Mouse (Mus musculus) induced T-regulatory cell, adult 2 months (primary cell): Measurements from ENCODE around the gene Lyzl6.

ENCODE experiments used
- DNase-seq: peaks from one replicate; pipeline ENCODE4 v3.0.0-alpha.2; 2012; ENCODE audit warnings: low read depth

The Lyzl6 gene

DNA sequence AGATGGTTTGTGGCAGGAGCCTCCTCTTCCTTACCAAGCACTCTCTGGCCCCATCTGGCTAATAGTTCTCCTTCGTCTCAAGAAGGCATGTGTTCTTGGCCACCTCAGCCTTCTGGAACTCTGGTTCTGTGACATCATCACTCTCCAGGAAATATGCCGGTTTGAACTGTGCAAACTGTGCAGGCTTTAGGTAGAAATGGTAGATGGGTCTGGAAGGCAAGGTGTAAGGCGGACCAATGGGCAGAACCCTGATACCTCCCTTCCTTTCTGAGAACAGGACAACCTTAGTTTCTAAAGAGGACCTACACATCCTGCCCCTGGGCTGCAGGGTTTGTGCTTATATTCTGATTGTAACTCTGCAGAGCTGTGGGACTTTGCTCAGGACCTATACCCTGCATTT is at the start of gene Lyzl6:
Lyzl6 (minus strand) TSS at position 101 of the 400 bp plus-strand sequence.
- DNase-seq: no peak

DNA sequence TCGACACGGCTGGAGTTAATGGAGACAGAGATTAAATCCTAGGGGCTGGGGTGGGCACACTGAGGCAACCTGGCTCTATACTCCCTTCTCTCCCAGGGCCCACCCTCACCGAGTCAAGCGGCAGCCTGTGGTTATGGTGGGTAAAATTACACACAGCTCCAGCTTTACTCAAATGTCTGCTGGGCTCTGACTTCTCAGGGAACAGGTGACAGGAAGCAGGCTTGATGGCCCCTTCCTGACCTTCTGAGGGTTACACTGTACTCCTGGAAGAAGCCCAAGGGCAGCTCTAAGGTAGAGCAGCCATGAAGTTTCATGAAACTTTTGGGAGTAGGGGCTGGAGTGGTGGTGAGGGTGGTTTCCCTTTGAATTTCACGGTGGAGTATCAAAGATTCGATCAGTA is 48.0 kb upstream of the Lyzl6 start:
- no peak for DNase-seq

DNA sequence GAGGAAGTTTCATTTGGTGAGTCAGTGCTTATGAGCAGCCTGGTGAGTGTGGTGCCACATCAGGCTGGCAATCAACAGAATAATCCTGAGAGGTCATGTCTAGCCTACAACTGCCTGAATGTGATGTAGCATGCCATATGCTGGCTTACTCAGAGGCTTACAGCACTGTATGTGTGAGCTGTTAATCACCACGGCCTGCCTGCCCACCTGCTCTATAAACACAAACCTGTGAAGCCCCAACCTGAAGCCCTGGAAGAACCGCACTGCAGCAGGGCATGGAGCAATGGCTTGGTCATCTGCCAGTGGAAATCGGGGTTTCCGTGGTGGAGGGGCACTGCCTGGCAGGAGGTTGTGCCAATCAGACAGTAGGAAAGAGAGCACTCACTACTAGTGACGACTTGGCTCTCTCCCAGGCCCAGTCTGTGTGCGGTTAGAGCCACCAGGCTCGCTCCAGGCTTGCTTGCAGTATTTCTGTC is 46.6 kb upstream of the Lyzl6 start:
- DNase-seq: no peak

DNA sequence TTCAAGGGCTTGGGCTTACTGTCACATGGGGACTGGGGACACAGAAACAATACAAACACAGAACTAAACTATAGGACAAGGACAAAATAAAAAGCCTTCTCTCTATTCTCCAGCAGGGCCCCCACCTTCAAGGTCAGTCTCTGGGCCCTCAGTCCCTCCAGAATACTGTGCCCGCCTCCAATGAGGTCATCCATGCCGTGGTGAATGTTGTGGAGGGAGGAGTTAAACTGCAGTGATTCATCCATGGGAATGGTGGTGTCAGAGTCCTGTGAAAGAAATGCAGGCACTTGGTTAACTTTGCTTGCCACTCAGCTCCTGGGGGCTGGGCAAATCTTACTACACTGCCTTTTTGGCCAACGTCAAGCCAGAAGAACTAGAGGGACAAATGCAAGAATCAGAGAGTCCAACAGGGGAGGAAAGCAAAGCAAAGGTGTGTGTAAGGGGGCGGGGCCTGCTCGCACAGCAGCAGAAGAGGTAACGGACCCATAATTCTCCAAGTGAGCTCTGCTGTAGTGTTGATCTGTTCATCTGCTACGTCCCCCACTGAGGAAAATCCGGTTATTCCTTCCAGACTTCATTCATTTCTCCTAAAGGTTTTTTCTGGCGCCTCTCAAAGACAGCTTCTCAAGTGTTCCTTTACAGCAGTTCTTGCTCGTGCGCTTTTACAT is 45.1 kb upstream of the Lyzl6 start:
- no peak for DNase-seq

DNA sequence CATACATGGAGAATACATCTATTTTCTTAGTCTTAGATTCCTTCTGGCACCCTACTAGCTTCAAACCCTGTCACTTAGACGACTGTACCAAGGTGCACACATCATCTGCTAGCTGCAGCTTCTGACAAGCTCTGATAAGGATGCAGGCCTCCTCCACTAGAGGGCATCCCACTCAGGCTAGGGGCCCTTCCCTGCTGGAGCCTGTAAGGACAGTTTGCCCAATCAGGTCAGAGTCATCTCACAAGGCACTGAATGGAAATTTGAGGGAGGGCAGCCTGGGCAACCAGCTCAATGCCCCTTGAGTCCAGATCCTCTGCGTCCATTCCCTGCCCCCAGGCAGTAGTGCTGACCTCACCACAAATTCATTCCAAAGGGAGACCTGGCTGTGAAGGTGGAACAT is 38.4 kb upstream of the Lyzl6 start:
- peak; percentile 42 for DNase-seq

DNA sequence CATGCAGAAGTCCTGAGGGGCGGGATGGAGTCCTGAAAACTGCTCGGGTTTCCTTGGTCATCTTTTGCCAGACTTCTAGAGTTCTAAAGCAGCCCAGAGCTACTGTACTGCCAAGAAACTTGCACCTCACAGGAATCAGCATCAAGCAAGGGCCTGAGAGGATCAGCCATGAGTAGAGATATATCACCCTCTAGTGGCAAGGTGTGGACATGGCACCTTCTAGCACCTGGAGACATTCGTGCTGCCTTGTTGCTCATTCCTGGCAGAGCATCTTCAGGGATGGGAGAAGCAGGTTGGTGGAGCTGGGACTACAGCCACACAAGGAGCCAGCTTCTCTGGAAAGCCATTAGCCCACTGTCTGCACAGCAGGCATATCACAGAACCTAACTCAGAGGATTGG is 36.9 kb upstream of the Lyzl6 start:
- peak; percentile 74 for DNase-seq

DNA sequence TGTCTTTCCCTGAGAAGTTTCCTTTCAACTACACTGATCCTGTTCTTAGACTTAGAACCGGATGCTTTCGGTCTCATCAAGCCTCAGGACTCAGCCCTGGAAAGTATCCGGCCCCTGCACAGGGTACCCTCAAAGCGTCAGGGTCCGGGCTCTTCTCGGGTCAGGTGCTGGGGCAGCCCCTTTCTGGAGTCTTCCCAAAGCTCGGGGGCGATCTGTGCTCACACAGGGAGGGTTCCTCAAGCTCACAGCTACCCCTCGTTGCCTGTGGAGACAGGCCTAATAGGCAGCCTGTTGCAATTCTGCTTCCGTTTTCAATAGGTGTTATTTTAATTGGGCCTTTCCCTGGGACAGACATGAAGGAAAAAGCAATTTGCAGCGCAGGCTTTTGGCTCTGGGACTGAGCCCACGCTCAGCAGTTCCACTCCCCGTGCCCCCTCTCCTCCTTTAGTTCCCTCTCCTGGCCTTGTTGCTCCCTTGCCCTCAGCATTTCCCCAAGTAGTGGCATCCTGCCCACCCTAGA is 28.3 kb upstream of the Lyzl6 start:
- no peak for DNase-seq

DNA sequence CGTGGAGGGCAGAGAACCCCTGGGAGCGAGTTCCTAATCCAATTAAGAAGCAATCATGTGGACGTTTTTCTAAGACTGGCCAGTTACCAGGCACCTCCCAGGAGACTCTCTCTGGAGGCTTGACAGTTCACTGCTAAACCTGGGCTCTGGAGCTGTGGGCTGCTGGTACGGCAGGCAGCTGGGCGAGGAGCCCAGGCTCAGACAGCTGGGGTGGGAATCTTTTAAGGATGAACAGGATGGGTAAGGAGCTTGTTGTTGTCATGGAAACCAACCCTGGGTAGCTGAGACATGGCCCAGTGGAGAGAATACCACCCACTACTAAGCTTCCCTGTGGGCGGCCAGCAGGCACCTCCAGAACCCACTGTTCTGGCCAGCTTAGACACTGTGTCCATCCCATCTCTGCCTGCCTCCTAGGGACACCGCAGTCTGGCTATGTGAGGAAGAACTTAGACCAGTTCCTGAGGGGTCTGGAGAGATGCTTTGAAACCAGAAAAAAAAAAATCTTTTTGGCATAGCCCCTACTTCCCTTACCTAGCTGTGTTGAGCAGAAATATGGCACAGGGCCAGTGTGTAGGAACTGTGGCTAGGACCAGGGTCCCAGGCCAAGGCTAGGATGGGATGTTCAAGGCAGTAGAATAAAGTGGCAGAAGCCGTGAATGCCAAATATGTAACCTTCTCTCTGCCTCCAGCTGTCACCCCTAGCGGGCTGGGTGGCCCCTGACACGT is 27.7 kb upstream of the Lyzl6 start:
- DNase-seq: no peak

DNA sequence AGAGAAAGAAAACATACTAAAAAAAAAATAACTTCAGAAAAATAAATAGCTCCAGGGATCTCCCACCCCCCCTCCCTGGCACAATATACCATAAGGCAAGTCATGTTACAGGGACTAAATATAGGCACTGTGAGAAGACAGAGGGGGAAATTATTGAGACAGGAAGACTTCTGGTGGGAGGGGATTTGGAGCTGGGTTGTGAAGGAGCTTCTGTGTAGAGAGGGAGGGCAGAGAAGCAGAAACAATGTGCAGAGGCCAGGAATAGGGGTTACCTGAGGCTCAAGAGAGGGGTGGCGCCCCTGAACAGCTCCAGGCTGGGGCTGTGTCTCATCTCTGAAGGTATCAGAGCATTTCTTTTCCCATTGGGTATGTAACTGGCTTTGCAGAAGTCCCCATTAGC is 27.0 kb upstream of the Lyzl6 start:
- DNase-seq: no peak

DNA sequence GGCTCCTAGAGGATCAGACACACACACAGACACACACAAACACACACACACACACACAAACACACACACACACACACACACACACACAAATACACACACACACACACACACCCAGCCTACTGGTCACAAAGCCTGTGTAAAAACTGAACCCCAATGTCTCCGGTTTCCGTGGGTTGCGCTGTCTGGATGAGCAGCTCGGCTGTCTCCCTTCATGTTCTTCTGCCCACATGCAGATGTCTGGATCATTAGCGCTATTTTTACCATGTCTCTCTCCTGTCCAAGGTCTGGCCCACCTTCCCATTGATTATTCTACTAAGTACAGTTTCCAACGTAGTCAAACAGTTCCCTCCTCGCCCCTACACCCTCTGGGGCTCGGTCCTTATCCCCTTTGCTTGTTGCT is 24.4 kb upstream of the Lyzl6 start:
- no peak for DNase-seq

DNA sequence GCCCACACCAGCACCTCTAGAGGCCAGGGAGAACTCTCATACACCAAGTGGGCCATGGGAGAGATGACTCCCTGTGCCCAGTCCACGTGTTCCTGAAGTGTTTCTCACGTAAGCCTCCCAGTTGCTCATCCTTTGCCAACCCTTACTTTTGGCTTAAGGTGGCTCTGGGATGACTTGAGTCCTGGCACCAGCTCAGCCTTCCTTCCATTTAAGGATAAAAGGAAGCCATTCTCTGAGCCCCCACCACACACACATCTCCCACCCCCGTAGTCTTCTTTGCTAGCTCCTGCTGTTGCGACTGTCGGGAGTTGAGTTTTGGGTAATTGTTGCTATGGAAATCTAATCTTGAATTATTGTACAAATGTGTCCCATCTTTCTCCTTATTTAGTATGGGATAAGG is 23.9 kb upstream of the Lyzl6 start:
- DNase-seq: no peak

DNA sequence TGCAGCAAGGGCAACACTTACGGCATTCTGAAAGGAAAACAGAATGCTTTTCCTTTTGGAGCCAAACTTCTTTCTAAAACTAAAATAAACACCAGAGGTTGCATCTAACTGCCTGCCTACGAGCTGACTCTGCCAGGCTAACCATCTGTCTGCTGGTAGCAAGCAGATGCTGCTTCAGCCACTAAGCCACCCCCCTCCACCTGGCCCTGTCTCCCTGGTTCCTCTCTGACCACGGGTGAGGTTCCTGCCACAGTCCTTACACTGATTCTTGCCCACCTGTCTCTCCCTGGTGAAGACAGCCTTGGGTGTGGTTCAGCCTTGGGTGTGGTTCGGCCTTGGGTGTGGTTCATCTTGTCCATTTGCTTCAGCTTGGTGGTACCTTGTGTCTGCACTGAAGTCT is 23.2 kb upstream of the Lyzl6 start:
- DNase-seq: no peak

DNA sequence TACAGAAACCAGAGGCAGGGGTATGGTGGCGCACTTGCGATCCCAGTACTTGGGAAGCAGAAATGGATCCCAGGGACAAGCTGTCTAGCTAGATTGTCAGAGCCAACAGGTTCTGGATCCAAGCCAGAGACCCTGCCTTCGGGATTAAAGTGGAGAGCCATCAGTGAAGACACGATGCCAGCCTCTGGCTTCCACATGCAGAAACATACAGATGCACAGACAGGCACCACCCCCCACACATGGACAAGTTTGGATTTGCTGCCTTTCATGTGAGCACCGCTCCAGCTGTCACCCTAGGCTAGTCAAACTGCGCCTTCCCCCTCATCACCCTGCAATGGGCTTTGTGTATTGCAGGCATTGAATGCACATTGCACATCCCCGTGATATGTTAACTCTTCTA is 19.5 kb upstream of the Lyzl6 start:
- DNase-seq: no peak

DNA sequence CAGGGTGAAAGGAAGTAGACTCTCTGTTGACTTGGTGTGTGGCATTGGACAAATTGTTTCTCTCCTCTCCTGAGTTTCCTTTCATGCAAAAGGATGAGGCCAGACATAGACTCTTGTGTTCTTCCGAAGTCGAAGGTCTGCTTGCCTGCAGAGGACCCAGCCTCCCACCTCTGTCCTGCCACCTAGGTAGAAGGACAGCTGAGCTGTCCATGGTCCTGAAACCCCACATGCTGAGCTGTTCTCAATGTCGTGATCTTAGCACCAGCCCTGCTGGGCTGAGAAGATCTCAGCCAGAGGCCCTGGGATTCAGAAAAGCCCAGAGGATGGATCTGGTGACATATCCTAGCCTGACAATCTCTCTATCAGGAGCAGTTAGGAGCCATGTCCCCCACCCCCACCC is 17.8 kb upstream of the Lyzl6 start:
- peak; percentile 64 for DNase-seq

DNA sequence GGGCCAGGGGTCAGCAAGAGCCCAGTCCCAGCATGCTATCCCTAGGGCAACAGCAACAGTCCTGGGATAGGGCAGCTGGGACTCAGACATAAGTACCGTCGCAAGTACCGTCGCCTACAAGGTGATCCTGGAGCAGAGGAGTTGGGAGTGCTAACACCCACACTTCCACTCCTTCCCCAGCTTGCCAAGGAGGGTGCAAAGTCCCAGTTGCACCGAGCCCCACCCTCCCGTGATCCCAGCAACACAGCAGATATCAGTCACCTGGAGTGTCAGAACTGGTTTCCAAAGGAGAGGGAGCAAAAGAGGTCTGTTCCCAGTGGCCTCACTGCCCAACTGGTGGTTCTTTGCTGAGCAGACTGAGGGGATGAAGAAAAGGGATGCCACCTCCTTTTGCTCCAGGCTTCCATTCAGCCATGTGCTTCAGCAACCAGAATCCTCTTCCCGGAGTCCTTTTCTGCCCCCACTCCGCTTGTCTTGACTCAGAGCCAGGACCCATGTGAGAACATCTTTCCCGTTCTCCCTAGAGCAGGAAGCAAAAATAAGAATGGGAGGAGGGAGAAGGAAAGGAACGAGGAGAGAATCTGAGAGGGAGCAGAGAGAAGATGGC is 14.8 kb upstream of the Lyzl6 start:
- DNase-seq: no peak

DNA sequence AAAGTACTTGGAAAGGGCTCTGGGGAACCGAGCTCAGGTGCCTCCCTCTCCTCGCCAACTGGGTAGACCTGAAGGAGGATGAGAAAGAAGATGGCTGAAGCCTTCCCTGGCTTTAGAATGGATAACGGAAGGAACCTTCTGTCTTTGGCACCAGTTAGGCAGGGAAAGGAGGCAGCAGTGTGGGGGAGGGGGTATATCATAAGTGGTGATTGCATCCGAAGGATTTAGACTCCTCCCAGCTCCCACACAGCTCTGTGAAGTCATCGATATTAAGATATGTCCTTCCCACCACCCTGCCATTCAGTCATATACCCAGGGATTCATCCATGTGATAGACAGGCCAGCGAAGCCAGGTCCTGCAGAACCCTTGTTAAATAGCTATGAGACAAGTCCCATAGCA is 12.7 kb upstream of the Lyzl6 start:
- no peak for DNase-seq

DNA sequence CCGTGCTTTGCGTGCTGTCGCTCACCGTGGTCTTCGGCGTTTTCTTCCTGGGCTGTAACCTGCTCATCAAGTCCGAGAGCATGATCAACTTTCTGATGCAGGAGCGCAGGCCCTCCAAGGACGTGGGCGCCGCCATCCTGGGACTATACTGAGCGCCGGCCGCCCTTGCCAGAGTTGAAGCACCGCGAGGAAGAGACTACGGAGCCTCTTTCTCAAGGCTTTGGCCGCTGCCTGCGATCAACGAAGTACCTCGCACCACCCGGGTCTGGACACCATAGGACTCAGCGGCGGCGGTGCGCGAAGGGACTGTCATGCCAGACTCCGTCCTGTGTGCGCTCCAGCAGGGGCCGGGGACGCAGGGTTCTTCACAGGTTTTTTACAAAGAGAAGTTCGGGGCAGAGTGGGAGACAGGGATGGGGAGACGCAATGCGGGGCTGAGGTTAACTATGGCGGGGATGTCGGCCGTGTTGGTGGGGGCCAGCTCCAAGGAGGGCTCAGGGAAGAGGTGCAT is 11.3 kb upstream of the Lyzl6 start:
- DNase-seq: no peak

DNA sequence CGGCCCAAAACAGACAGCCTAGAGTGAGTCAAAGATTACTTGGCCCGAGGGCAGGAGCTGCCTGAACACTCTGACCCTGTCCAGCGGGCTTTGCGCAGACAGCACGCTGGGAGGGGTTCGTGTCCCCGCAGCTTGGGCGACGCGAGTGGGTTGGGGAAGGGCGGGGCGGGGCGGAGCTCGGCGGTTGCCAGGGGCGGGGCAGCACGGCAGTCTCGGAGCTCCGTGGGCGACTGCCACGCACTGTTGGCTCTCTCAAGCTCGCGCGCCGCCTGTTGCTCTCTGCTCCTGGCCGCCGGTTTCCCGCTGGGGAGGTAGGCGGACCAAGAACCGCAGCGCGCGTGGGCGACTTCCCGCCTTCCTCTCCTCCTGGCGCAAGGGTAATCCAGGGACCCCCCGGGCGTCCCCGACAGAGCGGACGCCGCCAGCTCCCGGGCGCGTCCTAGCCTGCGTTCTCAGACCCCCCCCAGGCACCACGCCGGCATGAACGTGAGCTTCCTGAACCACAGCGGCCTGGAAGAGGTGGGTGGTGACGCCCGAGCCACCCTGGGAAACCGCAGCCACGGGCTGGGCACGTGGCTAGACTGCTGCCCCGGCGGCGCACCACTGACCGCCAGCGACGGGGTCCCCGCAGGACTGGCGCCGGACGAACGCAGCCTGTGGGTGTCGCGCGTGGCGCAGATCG is 10.8 kb upstream of the Lyzl6 start, which contains the start of gene Rprml:
Rprml (plus strand) TSS at position 270 of the 682 bp plus-strand sequence.
- DNase-seq: peak; percentile 21

DNA sequence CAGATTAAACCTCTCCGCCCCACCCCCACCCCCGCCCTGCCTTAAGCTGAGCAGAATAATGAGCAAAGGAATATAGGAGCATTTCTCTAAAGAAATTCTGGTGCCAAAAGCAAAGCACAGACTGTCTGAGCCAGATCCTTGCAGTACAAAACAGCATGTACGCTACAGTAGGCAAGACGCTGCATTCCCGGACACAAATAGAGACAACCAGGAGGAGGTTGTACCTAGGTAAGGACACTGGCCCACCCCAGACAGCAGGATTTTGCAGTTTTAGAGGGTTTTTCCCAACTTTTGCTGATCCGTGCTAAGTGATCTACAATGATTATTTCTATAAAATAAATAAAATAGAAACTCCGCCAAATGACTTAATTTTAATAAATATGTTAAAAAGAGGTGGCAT is 10.0 kb upstream of the Lyzl6 start:
- DNase-seq: no peak

DNA sequence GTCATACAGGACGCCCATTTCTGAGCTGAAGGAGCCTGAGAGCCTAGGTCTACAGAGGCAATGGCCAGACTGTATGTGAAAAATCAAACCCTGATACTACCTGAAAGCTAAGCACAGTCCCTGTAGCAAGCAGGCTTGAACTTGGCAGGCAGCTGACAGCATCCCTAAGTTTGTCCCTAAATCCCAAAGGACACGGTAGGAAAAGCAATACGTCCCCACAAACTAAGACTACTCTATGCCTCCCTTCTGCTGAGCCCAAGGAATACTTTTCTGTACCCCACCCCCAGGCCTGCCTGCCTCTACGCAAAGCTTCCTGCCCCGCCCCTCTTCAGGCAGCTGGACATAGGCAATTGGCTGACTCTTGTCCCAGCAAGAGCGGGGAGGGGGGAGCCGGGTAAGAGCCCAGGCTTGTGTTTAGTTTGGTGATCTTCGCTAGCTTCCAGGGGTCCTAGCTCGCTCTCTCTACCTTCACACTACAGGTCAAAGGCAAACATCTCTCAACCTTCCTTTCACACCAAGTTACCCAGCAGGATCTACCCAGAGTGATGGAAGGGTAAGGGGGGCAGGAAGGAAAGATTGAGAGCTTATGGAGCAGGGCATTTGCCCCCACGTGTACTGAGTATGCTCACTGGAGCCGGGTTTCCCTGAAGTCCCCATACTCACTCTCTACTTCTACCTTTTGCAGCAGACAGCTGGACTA is 9.4 kb upstream of the Lyzl6 start:
- no peak for DNase-seq

DNA sequence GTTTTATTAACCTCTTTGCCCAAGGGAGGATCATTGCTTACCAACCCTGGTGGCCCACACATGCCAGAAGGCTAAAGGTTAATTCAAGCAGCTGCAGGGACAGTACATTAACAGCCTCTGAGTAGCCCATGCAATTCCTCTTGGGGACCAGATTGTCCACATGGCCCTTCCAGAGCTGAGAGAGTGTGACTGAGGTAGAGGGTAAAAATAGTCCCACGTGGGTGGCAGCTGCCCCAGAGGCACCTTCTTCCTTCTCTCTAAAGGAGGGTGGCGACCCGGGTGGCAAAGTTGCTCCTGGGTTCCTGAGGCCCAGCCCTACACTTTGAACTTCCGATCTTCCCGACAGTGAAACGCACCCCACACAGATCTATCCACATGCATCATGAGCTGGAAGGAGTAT is 7.6 kb upstream of the Lyzl6 start:
- DNase-seq: no peak

DNA sequence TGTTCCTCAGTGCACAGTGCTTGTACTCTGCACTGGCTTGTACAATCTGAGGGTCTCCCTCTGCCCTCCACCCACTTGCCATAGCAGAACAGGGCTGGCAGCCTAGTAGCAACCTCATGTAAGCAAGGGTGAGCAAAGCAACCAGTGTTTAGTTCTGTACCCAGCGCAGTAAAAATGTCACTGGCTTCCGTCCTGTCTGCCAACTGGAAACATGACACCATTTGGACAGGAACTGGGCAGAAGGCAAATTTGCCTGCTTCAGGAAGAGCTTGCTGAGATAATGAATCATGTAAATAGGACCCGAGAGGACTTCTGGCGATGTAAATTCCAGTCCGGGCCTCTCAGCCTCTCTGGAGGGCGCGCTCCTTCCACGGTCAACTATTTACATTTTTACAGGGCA is 7.0 kb upstream of the Lyzl6 start:
- no peak for DNase-seq
